Mouse (Mus musculus) layer of hippocampus, adult 9-11 months (tissue): ENCODE data around the gene Cdc5l.

Experiments used
- DNase-seq: peaks from one replicate; pipeline ENCODE4 v3.0.0; 2022

Cdc5l gene

DNA sequence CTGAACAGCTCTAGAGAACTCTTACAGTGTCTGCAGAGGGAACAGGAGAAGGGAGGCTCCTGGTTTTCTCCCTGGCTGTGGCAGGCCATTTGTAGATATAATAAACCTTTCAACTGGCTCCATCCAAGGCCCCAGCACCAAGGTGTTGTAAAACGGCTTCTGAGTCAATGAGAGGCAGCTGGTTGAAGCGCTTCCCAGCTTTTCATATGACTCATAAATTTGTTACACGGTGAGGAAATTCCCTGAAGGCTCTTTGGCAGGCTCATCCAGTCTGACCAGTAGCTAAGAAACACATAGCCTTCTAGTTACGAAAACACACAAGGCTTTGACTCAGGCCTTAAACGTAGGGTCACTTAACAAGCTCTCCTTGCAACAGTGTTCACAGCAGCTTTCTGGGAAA lies 74.1 kb downstream of the Cdc5l start:
- DNase-seq: no peak

- no peak for DNase-seq
These were observed 77.1 kb downstream of the Cdc5l start for GRCm38 (mm10) chr17:45356431-45356830.

GRCm38 (mm10) chr17:45347951-45348350 lies 85.6 kb downstream of the Cdc5l start:
- DNase-seq: no peak
